Mouse (Mus musculus): ENCODE results near the gene Abhd17b.

DNA sequence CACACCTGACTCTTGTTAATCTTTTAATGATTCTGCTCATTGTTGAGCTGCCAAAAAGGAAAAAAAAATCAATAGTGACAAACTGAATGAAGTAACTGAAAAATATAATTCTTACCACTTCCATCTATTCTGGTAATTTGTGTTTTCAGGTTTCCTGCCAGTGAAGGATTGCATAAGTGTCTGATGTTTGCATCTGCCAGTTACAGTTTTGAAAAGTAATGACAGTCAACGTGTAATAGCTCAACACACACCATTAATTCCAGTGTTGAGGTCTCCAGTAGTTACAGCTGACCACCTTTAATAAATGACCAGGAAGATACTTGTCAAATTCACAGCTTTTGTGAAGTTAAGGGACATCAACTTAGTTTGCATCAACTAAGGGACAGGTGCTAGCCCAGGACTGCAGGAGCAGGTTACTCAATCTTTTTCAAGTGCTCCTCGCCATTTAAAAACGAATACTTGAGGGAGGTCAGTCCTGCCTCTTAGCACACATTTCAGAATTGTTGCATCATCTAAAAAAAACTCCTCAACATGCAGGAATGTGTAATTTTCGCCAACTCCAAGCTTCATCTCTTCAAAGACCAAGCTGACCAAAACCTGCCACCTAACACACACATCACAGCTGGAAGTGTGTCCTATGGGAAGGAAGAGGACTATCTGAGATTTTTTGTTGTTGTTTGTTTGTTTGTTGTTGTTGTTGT is 10.9 kb downstream of the Abhd17b start:
- TF ChIP-seq ZKSCAN1 (IDR thresholded peaks at IDR 0.05; ENCODE audit: borderline replicate concordance, low read depth, low read length) (no peak), CHD2 (IDR thresholded peaks at IDR 0.05; ENCODE audit: low read length) (no peak), NELFE (IDR thresholded peaks at IDR 0.05; ENCODE audit: low read depth, low read length) (no peak)
